Mouse (Mus musculus): ENCODE measurements around the gene Fam161a.

GRCm38 (mm10) chr11:23065167-23065668 lies 57.9 kb downstream of the Fam161a start:
- TF ChIP-seq EP300 (optimal IDR thresholded peaks at IDR 0.05) (no peak), CTCF (IDR thresholded peaks at IDR 0.05; ENCODE audit: low read depth) (no peak)

Data from stomach, postnatal 0 days (tissue).